Mouse (Mus musculus): ENCODE data around the gene Stoml3.

GRCm38 (mm10) chr3:53522794-53523193 lies 34.3 kb downstream of the Stoml3 start:
- no peak for TF ChIP-seq CTCF (IDR thresholded peaks at IDR 0.05; ENCODE audit: insufficient read depth, low read length)
- no peak for TF ChIP-seq POLR2A (IDR thresholded peaks at IDR 0.05; ENCODE audit: borderline replicate concordance, extremely low read depth, low read depth, low read length)
